In genomic region chr9:75850670-75851228, GRCm38 (mm10) we compare ENCODE assay signal across 22 mouse cellular contexts.
DNase-seq lines count a peak whose midpoint lies in the region; ATAC-seq and TF ChIP-seq lines count a peak whose summit lies in the region.
"Had no signal": no experiment of that assay in that cellular context is flagged by ENCODE, and none has a peak within 500 bp of the region (broad histone marks: within the 10 kb centered on the region; RNA-seq: fewer than 3 reads in every experiment).

No protein-coding gene starts in this region.

- H3K4me2 ChIP-seq in forebrain, embryonic 13.5 days, result no peak overlapping the region
- no peak overlapping the region for H3K4me2 ChIP-seq in forebrain, embryonic 11.5 days (ENCODE audit: low read depth, low read length, severe bottlenecking)
- no peak overlapping the region for H3K4me2 ChIP-seq in forebrain, embryonic 15.5 days (replicated peaks)
- no peak overlapping the region for H3K4me2 ChIP-seq in forebrain, embryonic 12.5 days
- no peak overlapping the region for H3K4me2 ChIP-seq in forebrain, embryonic 16.5 days (ENCODE audit: low read length)
- H3K4me2 ChIP-seq: embryonic facial prominence, embryonic 13.5 days; embryonic facial prominence, embryonic 15.5 days had no signal

- H3K27ac ChIP-seq in forebrain, embryonic 13.5 days, result no peak overlapping the region
- no peak overlapping the region for H3K27ac ChIP-seq in forebrain, embryonic 11.5 days (ENCODE audit: low read depth, low read length)
- H3K27ac ChIP-seq in forebrain, embryonic 15.5 days (replicated peaks), result peak overlapping the region; percentile 31; the same call in 1 of the 2 replicates
- no peak overlapping the region for H3K27ac ChIP-seq in forebrain, embryonic 12.5 days
- 0 out of 2 replicates have a peak overlapping the region, but pooled peaks have one; percentile 5 for H3K27ac ChIP-seq in forebrain, embryonic 16.5 days (ENCODE audit: low read length)
- H3K27ac ChIP-seq: embryonic facial prominence, embryonic 13.5 days; embryonic facial prominence, embryonic 15.5 days had no signal

- 60% methylated on average over 5 of the region's 5 CpGs for WGBS in forebrain, embryonic 13.5 days
- 79% methylated on average over 5 of the region's 5 CpGs for WGBS in forebrain, embryonic 11.5 days
- 51% methylated on average over 5 of the region's 5 CpGs for WGBS in forebrain, embryonic 15.5 days
- 68% methylated on average over 5 of the region's 5 CpGs for WGBS in forebrain, embryonic 12.5 days
- 43% methylated on average over 5 of the region's 5 CpGs for WGBS in forebrain, embryonic 16.5 days

- H3K9me3 ChIP-seq in forebrain, embryonic 13.5 days (replicated peaks), result no peaks in the 10 kb centered on the region
- no peaks in the 10 kb centered on the region for H3K9me3 ChIP-seq in forebrain, embryonic 11.5 days (ENCODE audit: control insufficient read depth, low read length)
- H3K9me3 ChIP-seq in forebrain, embryonic 15.5 days, result no peaks in the 10 kb centered on the region
- H3K9me3 ChIP-seq in forebrain, embryonic 12.5 days, result no peaks in the 10 kb centered on the region
- no peaks in the 10 kb centered on the region for H3K9me3 ChIP-seq in forebrain, embryonic 16.5 days (ENCODE audit: control insufficient read depth, low read length)
- H3K9me3 ChIP-seq: embryonic facial prominence, embryonic 13.5 days; embryonic facial prominence, embryonic 15.5 days had no signal

- no peak for TF ChIP-seq POLR2A in brain, embryonic 14.5 days (IDR thresholded peaks at IDR 0.05; ENCODE audit: borderline replicate concordance, extremely low read depth, insufficient read depth, insufficient read length, poor library complexity, severe bottlenecking)

- no peak for DNase-seq in forebrain, embryonic 11.5 days (ENCODE audit: low spot score)
- DNase-seq in brain, embryonic 14.5 days (ENCODE audit: low read depth), result peak; percentile 70
- no peak for DNase-seq in layer of hippocampus, postnatal 25 days (ENCODE audit: extremely low spot score in 1 of 2, low spot score in 1 of 2)
- no peak for DNase-seq in heart, adult 9 months (ENCODE audit: low spot score in 2 of 2)
- DNase-seq: adrenal gland, adult 2 months; adrenal gland, postnatal 10 days; adrenal gland, postnatal 25 days; B cell, adult 2 months; cerebellum, adult 11 months; cerebellum, adult 18-20 months; cerebellum, adult 8-10 months; cerebellum, adult 9-11 months; cerebellum, postnatal 14 days; cerebellum, postnatal 36 days; embryo, embryonic 11 days had no signal

- H3K27me3 ChIP-seq in forebrain, embryonic 13.5 days, result no peaks in the 10 kb centered on the region
- H3K27me3 ChIP-seq in forebrain, embryonic 11.5 days (ENCODE audit: control insufficient read depth, insufficient read depth, low read length), result no peaks in the 10 kb centered on the region
- no peaks in the 10 kb centered on the region for H3K27me3 ChIP-seq in forebrain, embryonic 15.5 days
- no peaks in the 10 kb centered on the region for H3K27me3 ChIP-seq in forebrain, embryonic 12.5 days
- H3K27me3 ChIP-seq in forebrain, embryonic 16.5 days (replicated peaks; ENCODE audit: control insufficient read depth, insufficient read depth, low read length), result no peaks in the 10 kb centered on the region
- H3K27me3 ChIP-seq: embryonic facial prominence, embryonic 13.5 days; embryonic facial prominence, embryonic 15.5 days had no signal

- ATAC-seq in forebrain, embryonic 13.5 days, result peak; percentile 85; the same call in 1 of the 2 replicates
- no peak for ATAC-seq in forebrain, embryonic 11.5 days (replicated peaks; ENCODE audit: low FRiP score)
- peak; percentile 80 for ATAC-seq in forebrain, embryonic 15.5 days (replicated peaks)
- ATAC-seq in forebrain, embryonic 12.5 days (ENCODE audit: low FRiP score), result no peak
- ATAC-seq in forebrain, embryonic 16.5 days, result peak; percentile 89

- no peaks in the 10 kb centered on the region for H3K4me1 ChIP-seq in forebrain, embryonic 13.5 days
- no peaks in the 10 kb centered on the region for H3K4me1 ChIP-seq in forebrain, embryonic 11.5 days (replicated peaks; ENCODE audit: control insufficient read depth, insufficient read depth, low read length)
- H3K4me1 ChIP-seq in forebrain, embryonic 15.5 days, result no peaks in the 10 kb centered on the region
- H3K4me1 ChIP-seq in forebrain, embryonic 12.5 days, result no peaks in the 10 kb centered on the region
- H3K4me1 ChIP-seq in forebrain, embryonic 16.5 days (replicated peaks; ENCODE audit: control insufficient read depth, insufficient read depth, low read length), result 0 out of 2 replicates have a peak, but pooled peaks cover 2% of the 10 kb centered on the region
- H3K4me1 ChIP-seq: embryonic facial prominence, embryonic 15.5 days had no signal

- no peak for TF ChIP-seq CTCF in brain, embryonic 14.5 days (IDR thresholded peaks at IDR 0.05; ENCODE audit: borderline replicate concordance, extremely low read depth, insufficient read depth, insufficient read length)

- H3K9ac ChIP-seq in forebrain, embryonic 13.5 days, result no peak overlapping the region
- no peak overlapping the region for H3K9ac ChIP-seq in forebrain, embryonic 11.5 days (ENCODE audit: low read length)
- no peak overlapping the region for H3K9ac ChIP-seq in forebrain, embryonic 15.5 days (replicated peaks)
- no peak overlapping the region for H3K9ac ChIP-seq in forebrain, embryonic 12.5 days
- no peak overlapping the region for H3K9ac ChIP-seq in forebrain, embryonic 16.5 days (replicated peaks; ENCODE audit: low read depth, low read length)
- H3K9ac ChIP-seq: embryonic facial prominence, embryonic 13.5 days; embryonic facial prominence, embryonic 15.5 days had no signal

- H3K36me3 ChIP-seq in forebrain, embryonic 13.5 days (ENCODE audit: poor library complexity, severe bottlenecking), result no peaks in the 10 kb centered on the region
- H3K36me3 ChIP-seq in forebrain, embryonic 11.5 days (ENCODE audit: control insufficient read depth, insufficient read depth, low read length), result no peaks in the 10 kb centered on the region
- no peaks in the 10 kb centered on the region for H3K36me3 ChIP-seq in forebrain, embryonic 15.5 days
- no peaks in the 10 kb centered on the region for H3K36me3 ChIP-seq in forebrain, embryonic 12.5 days (replicated peaks)
- no peaks in the 10 kb centered on the region for H3K36me3 ChIP-seq in forebrain, embryonic 16.5 days (ENCODE audit: control insufficient read depth, insufficient read depth)
- H3K36me3 ChIP-seq: embryonic facial prominence, embryonic 13.5 days; embryonic facial prominence, embryonic 15.5 days had no signal

- no peak overlapping the region for H3K4me3 ChIP-seq in forebrain, embryonic 13.5 days
- H3K4me3 ChIP-seq in forebrain, embryonic 11.5 days (ENCODE audit: low read depth, low read length), result no peak overlapping the region
- no peak overlapping the region for H3K4me3 ChIP-seq in forebrain, embryonic 15.5 days
- H3K4me3 ChIP-seq in forebrain, embryonic 12.5 days (replicated peaks), result no peak overlapping the region
- no peak overlapping the region for H3K4me3 ChIP-seq in forebrain, embryonic 16.5 days (replicated peaks; ENCODE audit: low read length)
- H3K4me3 ChIP-seq: embryonic facial prominence, embryonic 13.5 days; embryonic facial prominence, embryonic 15.5 days; erythroblast, embryonic 14.5 days had no signal

Comparison
In these comparisons a context has a peak if more than half of its experiments do, and no peak if none do; other contexts are left out.
1. ATAC-seq: peak in forebrain, embryonic 13.5 days (single experiment), forebrain, embryonic 15.5 days (single experiment) and forebrain, embryonic 16.5 days (single experiment); none in forebrain, embryonic 11.5 days (single experiment) and forebrain, embryonic 12.5 days (single experiment).
2. H3K27ac ChIP-seq: peak in forebrain, embryonic 15.5 days (single experiment) and forebrain, embryonic 16.5 days (single experiment); none in forebrain, embryonic 13.5 days (single experiment), forebrain, embryonic 11.5 days (single experiment) and forebrain, embryonic 12.5 days (single experiment).